In the genomic region with DNA sequence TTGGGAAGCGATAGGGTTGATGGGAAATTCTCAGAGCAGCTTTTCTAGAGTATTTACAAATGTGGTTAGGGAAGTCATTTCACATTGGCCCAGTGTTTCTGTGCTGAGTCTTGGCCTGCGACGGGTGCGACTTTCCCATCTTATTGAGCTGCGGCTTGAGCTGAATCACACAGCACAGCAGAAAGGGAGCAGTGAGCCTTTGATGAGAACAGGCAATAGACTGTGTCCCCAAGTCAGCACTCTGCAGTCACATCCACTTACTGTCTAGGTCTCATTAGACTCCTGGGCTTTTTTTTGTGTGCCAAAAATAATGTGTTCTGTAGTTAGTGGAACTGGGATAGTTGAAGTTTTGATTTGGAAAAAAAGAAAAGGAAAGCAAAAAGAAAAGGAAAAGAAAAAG, we compare ENCODE assay signal across 20 mouse cellular contexts. TPM values are rescaled to one million over a fixed set of nuclear protein-coding genes. Genes with fewer than 3 reads are reported as not detected.
"Had no signal": no experiment of that assay in that cellular context is flagged by ENCODE, and none has a peak within 500 bp of the region (broad histone marks: within the 10 kb centered on the region; RNA-seq: fewer than 3 reads in every experiment).

No protein-coding gene starts in this region.

- H3K4me3 ChIP-seq: midbrain, embryonic 10.5 days; midbrain, embryonic 12.5 days; midbrain, embryonic 15.5 days; myocyte; neural tube, embryonic 13.5 days; neural tube, embryonic 15.5 days had no signal

- H3K9me3 ChIP-seq: midbrain, embryonic 10.5 days; midbrain, embryonic 12.5 days; midbrain, embryonic 15.5 days; neural tube, embryonic 13.5 days; neural tube, embryonic 15.5 days had no signal

- H3K4me1 ChIP-seq: midbrain, embryonic 10.5 days; midbrain, embryonic 15.5 days had no signal

- H3K4me2 ChIP-seq: lung, embryonic 14.5 days; midbrain, embryonic 12.5 days; midbrain, embryonic 15.5 days; neural tube, embryonic 13.5 days; neural tube, embryonic 15.5 days had no signal

- DNase-seq: lung, adult 18-20 months; lung, embryonic 14.5 days; lung, postnatal 10 days; lung, postnatal 4 days; retina, postnatal 1 day; right cerebral cortex, adult 18-20 months; right cerebral cortex, postnatal 25 days; right cerebral cortex, postnatal 4 days; spleen, adult 18-20 months; thymus, adult 18-20 months; thymus, postnatal 14 days; thymus, postnatal 36 days had no signal

- H3K27ac ChIP-seq: midbrain, embryonic 10.5 days; midbrain, embryonic 12.5 days; midbrain, embryonic 15.5 days; neural tube, embryonic 13.5 days; neural tube, embryonic 15.5 days had no signal

- H3K9ac ChIP-seq: lung, embryonic 14.5 days; midbrain, embryonic 12.5 days; midbrain, embryonic 15.5 days; neural tube, embryonic 13.5 days; neural tube, embryonic 15.5 days had no signal

- ATAC-seq: midbrain, embryonic 15.5 days had no signal

- H3K27me3 ChIP-seq: midbrain, embryonic 12.5 days; midbrain, embryonic 15.5 days; neural tube, embryonic 13.5 days; neural tube, embryonic 15.5 days had no signal

RNA-seq across cellular contexts. Expression of a gene that starts 15.0 kb away (rescaled TPM):
- total RNA-seq: megakaryocyte, adult 5-6 weeks had no signal
- polyA plus RNA-seq: small intestine, adult 2 months had no signal
